Mouse (Mus musculus): ENCODE results near the gene Rab44. TPM values are rescaled to one million over a fixed set of nuclear protein-coding genes. Genes with fewer than 3 reads are reported as not detected.

Gene Rab44
- polyA plus RNA-seq, 1 experiment from 2014 or later = 0.15 TPM

DNA sequence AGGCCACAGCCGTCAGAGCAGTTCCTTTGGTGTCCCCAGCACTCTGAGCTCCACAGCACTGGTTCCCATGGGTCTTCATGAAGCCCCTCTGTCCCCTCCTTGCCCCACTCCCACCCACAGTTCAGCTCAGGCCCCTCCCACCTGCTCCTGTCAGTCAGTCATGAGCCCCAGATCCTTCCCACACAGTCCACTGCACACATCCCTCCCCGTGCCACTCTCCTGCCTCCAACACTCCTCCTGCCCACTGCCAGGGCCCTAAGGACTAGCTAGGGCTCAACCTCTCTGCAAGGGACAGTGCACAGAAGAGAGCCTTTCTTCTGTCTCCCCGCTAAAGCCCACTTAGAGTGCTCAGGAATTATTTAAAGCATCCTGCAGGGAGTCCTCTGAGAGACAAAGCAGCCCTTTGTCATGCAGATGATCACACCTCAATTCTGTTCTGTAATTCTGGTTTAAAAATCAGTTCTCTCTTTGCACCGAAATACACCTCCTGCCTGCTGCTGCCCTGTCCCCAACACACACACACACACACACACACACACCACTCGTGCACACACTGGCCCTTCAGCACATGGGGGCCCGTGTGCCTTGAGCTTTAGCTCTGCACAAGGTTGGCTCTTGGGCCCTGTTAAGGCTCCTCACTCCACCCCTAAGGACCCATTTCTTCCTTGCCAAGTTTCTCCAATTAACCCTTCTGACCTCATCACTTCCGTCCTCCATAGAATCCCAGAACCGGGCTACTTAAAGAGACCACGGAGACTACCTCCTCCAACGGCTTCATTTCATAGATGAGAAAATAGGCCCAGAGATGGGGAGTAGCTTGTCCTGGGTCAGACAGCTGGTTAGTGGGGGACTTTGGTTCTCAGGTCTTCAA is 73.3 kb downstream of the Rab44 start:
- no peaks in the 10 kb centered on the region for H3K9me3 ChIP-seq (replicated peaks)
- H3K4me3 ChIP-seq (replicated peaks) = no peak overlapping the region
- 0 out of 2 replicates have a peak, but pooled peaks have one; percentile 45 for ATAC-seq (ENCODE audit: low FRiP score)
- no peaks in the 10 kb centered on the region for H3K36me3 ChIP-seq
- no peak overlapping the region for H3K9ac ChIP-seq (replicated peaks)
- no peaks in the 10 kb centered on the region for H3K27me3 ChIP-seq (replicated peaks)
- WGBS = 20% methylated on average over 10 of the region's 10 CpGs
- peak overlapping the region; percentile 64 for H3K27ac ChIP-seq (replicated peaks)
- H3K4me1 ChIP-seq = peaks cover 21% of the 10 kb centered on the region
- no peak overlapping the region for H3K4me2 ChIP-seq

DNA sequence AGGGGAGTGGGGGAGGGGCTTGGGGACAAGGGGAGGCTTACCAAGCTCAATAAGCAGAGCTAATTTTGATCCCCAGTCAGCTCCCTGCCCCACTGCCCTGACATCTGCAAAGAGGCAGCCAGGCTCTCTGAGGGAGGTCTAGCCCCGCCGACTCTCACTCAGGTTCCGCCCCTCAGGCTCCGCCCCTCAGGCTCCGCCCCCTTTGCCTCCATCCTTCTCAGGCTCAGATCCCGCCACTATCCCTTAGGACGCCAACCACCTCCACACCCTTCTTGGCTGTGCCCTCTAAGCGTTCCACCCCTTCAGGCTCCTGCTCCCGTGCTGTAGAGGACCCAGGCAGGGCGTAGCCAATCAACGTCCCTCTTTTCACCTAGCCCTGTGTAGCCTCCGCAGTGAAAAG is 75.0 kb downstream of the Rab44 start:
- Histone ChIP-seq H3K4me3 (replicated peaks) (no peak overlapping the region), H3K4me2 (peak overlapping the region; percentile 34), H3K27ac (replicated peaks) (no peak overlapping the region), H3K9ac (replicated peaks) (no peak overlapping the region), H3K4me1 (peaks cover 27% of the 10 kb centered on the region), H3K36me3 (no peaks in the 10 kb centered on the region), H3K27me3 (replicated peaks) (no peaks in the 10 kb centered on the region), H3K9me3 (replicated peaks) (no peaks in the 10 kb centered on the region)
- no peak for ATAC-seq (ENCODE audit: low FRiP score)
- 15% methylated on average over 12 of the region's 12 CpGs for WGBS

DNA sequence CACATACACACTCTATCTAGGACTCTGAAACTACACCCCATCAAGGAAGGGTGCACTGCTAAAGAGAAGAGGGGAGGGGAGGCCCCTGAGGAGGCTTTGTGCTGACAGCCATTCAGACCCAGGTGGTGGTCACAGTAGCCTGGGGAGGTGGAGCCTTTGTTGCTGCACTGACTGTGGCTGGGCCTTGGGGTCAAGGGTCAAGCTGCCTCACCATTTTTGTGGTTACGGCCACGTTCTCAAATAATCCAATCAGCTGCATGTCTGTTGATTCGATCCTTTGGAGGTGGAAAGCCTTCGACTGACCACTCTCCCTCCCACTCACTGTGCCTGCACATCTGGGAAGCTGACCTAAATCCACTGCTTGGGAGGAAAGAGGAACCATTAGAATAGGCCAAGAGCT is 81.6 kb downstream of the Rab44 start:
- no peak for ATAC-seq (ENCODE audit: low FRiP score)
- no peak overlapping the region for H3K27ac ChIP-seq (replicated peaks)
- WGBS = 31% methylated on average over 4 of the region's 4 CpGs
- H3K4me3 ChIP-seq (replicated peaks) = no peak overlapping the region
- H3K9me3 ChIP-seq (replicated peaks) = no peaks in the 10 kb centered on the region
- H3K9ac ChIP-seq (replicated peaks) = no peak overlapping the region
- H3K36me3 ChIP-seq = no peaks in the 10 kb centered on the region
- peaks cover 17% of the 10 kb centered on the region for H3K4me1 ChIP-seq
- no peaks in the 10 kb centered on the region for H3K27me3 ChIP-seq (replicated peaks)
- H3K4me2 ChIP-seq = no peak overlapping the region

Other genes with a start within 250 kb of the Rab44 start
- gene 4930539E08Rik, start 198.8 kb upstream of the Rab44 start, polyA plus RNA-seq (2015; fragmentation: Nextera tagmentation; extraction: Ambion mirVana) = 1.1 and 1.6 TPM in 2 replicates
- 0.24 TPM in 1 of 2 replicates, not detected in the other for gene Pxt1, start 170.3 kb upstream of the Rab44 start, polyA plus RNA-seq (2015; fragmentation: Nextera tagmentation; extraction: Ambion mirVana)
- 78.9 and 81.3 TPM in 2 replicates for gene Kctd20, start 162.2 kb upstream of the Rab44 start, polyA plus RNA-seq (2015; fragmentation: Nextera tagmentation; extraction: Ambion mirVana)
- gene Stk38, start 106.2 kb upstream of the Rab44 start, polyA plus RNA-seq (2015; fragmentation: Nextera tagmentation; extraction: Ambion mirVana) = 81.2 and 82.1 TPM in 2 replicates
- 403 and 429 TPM in 2 replicates for gene Srsf3, start 81.5 kb upstream of the Rab44 start, polyA plus RNA-seq (2015; fragmentation: Nextera tagmentation; extraction: Ambion mirVana)
- 99.0 and 99.7 TPM in 2 replicates for gene Cdkn1a, start 23.2 kb upstream of the Rab44 start, polyA plus RNA-seq (2015; fragmentation: Nextera tagmentation; extraction: Ambion mirVana)
- gene Cpne5, start 124.0 kb downstream of the Rab44 start, polyA plus RNA-seq (2015; fragmentation: Nextera tagmentation; extraction: Ambion mirVana) = 56.0 and 61.2 TPM in 2 replicates
- 106 and 119 TPM in 2 replicates for gene Ppil1, start 150.0 kb downstream of the Rab44 start, polyA plus RNA-seq (2015; fragmentation: Nextera tagmentation; extraction: Ambion mirVana)
- 111 and 116 TPM in 2 replicates for gene BC004004, start 154.6 kb downstream of the Rab44 start, polyA plus RNA-seq (2015; fragmentation: Nextera tagmentation; extraction: Ambion mirVana)
- gene Pi16, start 203.5 kb downstream of the Rab44 start, polyA plus RNA-seq (2015; fragmentation: Nextera tagmentation; extraction: Ambion mirVana) = 2.8 TPM in 2 replicates
- 453 and 482 TPM in 2 replicates for gene Mtch1, start 233.8 kb downstream of the Rab44 start, polyA plus RNA-seq (2015; fragmentation: Nextera tagmentation; extraction: Ambion mirVana)
- gene Fgd2, start 246.8 kb downstream of the Rab44 start, polyA plus RNA-seq (2015; fragmentation: Nextera tagmentation; extraction: Ambion mirVana) = 3.7 and 9.8 TPM in 2 replicates